Mouse (Mus musculus) spleen, postnatal 4 days (tissue): Measurements from ENCODE around the gene Gp9.

ENCODE experiments used
- DNase-seq, 2 experiments: peaks; one replicate each; pipeline ENCODE4 v3.0.0; 2022; ENCODE audit warnings: low spot score in 2 of 2

Gene Gp9

GRCm38 (mm10) chr6:87777842-87778241 lies at the start of gene Gp9:
Gp9 (plus strand) TSS chr6:87778072.
- DNase-seq: peak; percentile 19 to 69

GRCm38 (mm10) chr6:87728102-87728501 lies 49.8 kb upstream of the Gp9 start:
- no peak for DNase-seq

- DNase-seq: no peak
Measured at GRCm38 (mm10) chr6:87730141-87730540, 47.7 kb upstream of the Gp9 start.

GRCm38 (mm10) chr6:87730591-87731462 lies 47.0 kb upstream of the Gp9 start, which contains the start of gene Efcc1:
Efcc1 (plus strand) TSS chr6:87730869.
- DNase-seq: peak in 1 of 2 experiments; percentile 64

GRCm38 (mm10) chr6:87731463-87732095 lies 46.3 kb upstream of the Gp9 start:
- DNase-seq: no peak

- DNase-seq: no peak
Measured at GRCm38 (mm10) chr6:87732151-87733011, 45.5 kb upstream of the Gp9 start.

GRCm38 (mm10) chr6:87733131-87733930 lies 44.5 kb upstream of the Gp9 start:
- no peak for DNase-seq

- DNase-seq: no peak
Measured at GRCm38 (mm10) chr6:87734136-87734535, 43.7 kb upstream of the Gp9 start.

- no peak for DNase-seq
Measured at GRCm38 (mm10) chr6:87736923-87737322, 40.9 kb upstream of the Gp9 start.

GRCm38 (mm10) chr6:87737921-87738626 lies 39.8 kb upstream of the Gp9 start:
- DNase-seq: peak; percentile 33 to 69

- no peak for DNase-seq
Measured at GRCm38 (mm10) chr6:87739898-87740297, 38.0 kb upstream of the Gp9 start.

GRCm38 (mm10) chr6:87740496-87740895 lies 37.4 kb upstream of the Gp9 start:
- DNase-seq: peak in 1 of 2 experiments; percentile 71

- DNase-seq: no peak
Measured at GRCm38 (mm10) chr6:87741978-87742377, 35.9 kb upstream of the Gp9 start.

- DNase-seq: peak in 1 of 2 experiments; percentile 52
Measured at GRCm38 (mm10) chr6:87742804-87743203, 35.1 kb upstream of the Gp9 start.

- DNase-seq: no peak
Measured at GRCm38 (mm10) chr6:87743281-87743680, 34.6 kb upstream of the Gp9 start.

- DNase-seq: no peak
Measured at GRCm38 (mm10) chr6:87744632-87745031, 33.2 kb upstream of the Gp9 start.

- no peak for DNase-seq
Measured at GRCm38 (mm10) chr6:87745301-87745700, 32.6 kb upstream of the Gp9 start.

- no peak for DNase-seq
Measured at GRCm38 (mm10) chr6:87746059-87746458, 31.8 kb upstream of the Gp9 start.

- DNase-seq: peak in 1 of 2 experiments; percentile 43
Measured at GRCm38 (mm10) chr6:87746849-87747248, 31.0 kb upstream of the Gp9 start.

- no peak for DNase-seq
Measured at GRCm38 (mm10) chr6:87748078-87748477, 29.8 kb upstream of the Gp9 start.
